Mouse (Mus musculus) forelimb bud, embryonic 11.5 days (tissue): ENCODE data around the gene Mfsd4b4.
"Not testable (repeated sequence)": the region's sequence is repeated elsewhere in the genome, so short reads cannot be mapped to it uniquely, and the experiment has no call there.

ENCODE experiments used
- DNase-seq: peaks from one replicate; pipeline ENCODE4 v3.0.0-alpha.2; 2012; ENCODE audit warnings: low read depth, low spot score

The Mfsd4b4 gene

DNA sequence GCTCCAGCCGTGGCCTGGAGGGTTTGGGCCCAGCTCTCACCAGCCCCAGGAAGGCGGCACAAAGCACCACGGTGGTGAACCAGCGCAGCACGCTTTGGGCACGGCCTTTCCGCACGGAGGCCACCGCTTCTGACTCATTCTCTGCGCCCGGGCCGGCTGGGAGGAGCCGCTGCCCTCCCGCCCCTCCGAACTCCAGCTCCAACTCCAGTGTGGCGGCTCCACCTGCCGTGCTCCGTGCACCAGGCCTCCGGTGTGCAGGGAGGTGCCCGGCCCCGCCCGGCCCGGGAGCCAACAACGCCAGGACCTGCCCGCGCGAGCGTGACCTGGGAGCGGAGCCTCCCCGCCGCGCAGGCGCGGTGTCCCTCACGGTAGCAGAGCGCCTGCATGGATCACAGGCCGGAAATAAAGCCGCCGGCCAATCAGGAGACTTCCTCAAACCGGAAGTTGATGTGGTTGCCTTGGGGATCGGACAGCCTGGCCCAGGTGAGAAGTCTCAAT, at the start of gene Mfsd4b4:
Mfsd4b4 (minus strand) TSS at position 365 of the 498 bp plus-strand sequence.
- peak; percentile 90 for DNase-seq

DNA sequence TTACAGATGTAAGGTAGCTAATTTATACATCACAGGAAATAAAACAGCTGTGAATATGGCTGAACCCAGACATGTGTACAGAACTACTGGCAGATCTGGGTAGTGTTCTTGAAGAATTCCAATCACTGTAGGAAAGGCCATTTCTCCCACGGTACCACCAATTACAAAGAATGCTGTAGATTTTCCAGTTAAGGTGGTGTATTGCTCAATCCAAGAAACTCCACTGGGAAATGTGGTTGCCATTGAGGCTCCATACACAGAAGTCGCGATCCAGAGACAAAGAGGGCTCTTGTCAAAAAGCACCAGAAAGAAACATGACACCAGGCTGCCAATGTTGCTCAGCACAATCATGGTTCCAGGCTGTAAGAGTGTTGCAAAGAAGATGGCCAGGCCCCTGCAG, 48.2 kb upstream of the Mfsd4b4 start:
- not testable (repeated sequence) for DNase-seq

DNA sequence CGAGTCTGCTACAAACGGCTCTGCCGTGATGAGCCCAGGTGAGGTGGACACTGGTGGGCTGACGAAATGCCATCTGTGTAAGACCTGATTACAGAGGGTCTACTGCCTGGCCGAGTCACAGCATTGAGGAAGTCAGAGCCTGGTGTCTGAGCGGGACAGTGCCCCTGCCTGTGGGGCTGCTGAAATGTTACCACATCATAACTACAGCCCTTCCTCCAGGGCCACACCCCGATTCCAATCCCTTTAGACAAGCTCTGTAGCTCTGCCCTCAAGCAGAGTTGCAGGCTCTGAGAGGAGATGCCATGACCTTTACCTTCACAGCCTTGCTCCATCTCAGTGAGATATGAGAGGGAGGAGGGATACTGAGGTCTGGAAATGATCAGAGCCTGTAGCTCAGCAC, 37.5 kb upstream of the Mfsd4b4 start:
- DNase-seq = no peak

DNA sequence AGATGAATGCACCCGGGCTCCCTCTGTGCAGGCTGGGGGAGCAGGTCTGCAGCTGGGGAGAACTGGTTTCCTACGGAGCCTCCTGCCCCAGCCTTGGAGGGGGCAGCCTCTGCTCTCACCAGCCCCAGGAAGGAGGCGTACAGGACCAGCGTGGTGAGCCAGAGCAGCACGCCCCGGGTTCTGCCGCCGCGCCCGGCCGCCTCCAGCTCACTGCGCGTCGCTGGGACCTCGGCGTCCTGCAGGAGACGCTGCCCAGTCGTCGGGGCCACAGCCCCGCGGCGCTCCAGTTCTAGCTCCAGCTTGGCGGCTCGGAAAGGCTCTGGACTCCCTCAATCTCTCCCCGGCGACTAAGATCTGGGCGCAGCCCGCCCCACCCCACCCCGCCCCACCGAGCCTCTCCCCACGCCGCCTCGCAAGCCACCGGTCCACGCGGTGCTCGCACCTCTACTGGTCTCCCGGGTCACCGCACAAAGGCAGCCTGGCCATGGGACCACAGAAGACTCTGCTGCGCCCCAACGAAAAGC, 27.6 kb upstream of the Mfsd4b4 start, which contains the start of gene Mfsd4b2:
Mfsd4b2 (minus strand) TSS at position 308 of the 524 bp plus-strand sequence.
- no peak for DNase-seq

DNA sequence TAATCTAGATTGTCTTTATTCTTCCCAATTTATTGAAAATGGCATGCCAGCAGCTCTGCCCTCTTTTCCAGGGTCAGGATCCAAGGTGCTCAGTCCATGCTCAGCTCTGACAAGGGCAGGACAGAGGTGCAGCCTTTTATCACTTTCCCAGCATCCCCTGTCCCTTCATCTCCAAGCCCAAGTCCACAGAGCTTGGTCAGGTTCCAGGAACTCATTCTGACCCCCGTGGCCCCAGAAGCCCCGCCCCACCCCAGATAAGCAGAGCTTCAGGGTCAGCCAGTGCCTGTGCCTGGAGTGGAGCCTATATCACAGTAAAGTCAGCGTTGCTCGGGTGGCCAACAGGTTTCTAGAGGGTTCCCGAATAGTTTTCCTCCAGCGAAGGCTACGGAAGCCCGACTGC, 25.5 kb upstream of the Mfsd4b4 start:
- not testable (repeated sequence) for DNase-seq

DNA sequence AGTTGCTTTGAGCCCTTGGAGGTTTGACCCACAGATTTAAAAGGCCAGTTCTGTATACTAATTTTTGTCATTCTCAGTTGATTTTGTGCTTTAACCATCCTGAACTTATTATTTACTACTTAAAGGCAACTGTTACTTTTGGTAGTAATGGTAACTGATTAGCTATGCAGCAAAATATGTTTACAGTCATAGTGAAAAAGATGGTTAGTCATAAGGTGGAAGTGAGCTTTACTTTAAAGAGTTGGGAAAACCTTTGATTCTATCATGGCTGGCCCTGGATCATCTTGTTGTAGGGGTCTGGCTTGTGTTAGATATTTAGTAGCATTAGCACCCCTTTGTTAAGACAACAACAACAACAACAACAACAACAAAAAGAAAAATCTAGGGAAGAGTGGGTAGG, 13.6 kb upstream of the Mfsd4b4 start:
- DNase-seq = no peak

DNA sequence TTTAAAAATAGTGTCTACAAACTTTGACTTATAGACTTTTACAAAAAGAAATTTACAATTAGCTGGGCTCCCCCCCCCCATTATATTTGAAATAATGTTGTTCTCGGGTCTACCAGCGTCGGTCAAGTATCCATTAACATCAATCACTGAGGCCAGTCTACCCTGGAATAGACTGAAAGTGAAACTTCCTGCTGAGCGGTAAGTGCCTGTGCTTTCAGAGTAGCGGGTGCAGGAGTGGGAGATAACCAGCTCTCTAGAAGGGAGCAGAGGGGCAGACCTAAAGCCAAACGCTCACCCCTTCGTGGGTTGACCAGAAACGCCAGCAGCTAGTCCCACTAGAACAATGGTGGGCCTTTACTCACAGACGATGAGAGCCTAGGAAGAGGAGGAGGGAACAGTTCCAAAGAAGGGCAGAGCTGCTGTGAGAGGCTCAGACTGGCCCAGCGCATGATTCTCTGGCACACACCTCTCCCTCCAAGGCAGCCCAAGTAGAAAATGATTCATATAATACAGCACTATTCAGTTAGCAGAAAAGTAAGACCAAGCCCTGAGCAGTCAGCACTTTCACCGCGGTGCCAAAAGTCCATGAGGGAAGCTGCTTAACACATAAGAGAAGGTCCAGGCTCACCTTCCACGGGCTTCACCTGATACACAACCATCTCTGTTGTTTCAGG, 9.9 kb upstream of the Mfsd4b4 start:
- DNase-seq = no peak

DNA sequence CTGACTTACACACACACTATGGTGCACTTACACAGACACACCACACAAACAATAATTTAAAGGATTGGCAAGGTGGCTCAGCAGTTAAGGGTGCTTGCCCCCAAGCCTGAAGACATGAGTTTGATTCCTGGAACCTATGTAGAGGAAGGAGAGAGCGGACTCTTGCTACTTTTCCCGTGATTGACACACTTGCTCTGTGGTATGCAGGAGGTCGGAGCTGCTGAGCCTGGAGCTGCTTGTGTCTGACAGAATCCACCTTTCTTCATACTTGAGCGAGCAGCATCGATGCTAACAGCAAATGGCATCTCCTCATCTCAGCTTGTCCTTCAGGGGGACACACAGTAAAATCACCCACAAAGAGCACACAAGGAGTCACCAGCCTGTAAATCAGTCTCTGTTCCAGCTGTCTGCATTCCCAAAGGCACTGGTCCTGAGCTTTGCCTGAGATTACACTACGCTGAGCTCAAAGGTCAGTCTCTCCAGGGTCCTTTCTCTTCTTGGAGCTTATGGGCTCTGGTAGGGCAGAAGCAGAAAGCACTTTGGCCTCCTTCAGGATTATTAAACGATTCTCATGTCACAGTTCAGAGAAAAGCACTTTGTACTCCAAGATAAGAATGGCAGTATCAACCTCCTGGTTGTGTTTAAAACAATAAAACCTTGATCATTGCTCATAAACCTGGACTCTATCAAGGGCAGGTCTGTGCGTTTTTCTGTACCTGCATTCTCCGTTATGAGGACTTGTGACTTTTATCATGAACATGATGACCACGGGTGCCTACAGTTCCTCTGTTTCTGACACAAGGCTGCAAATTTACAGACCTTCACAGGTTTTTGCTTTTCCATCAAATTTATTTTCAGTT, 8.0 kb upstream of the Mfsd4b4 start:
- DNase-seq = no peak

DNA sequence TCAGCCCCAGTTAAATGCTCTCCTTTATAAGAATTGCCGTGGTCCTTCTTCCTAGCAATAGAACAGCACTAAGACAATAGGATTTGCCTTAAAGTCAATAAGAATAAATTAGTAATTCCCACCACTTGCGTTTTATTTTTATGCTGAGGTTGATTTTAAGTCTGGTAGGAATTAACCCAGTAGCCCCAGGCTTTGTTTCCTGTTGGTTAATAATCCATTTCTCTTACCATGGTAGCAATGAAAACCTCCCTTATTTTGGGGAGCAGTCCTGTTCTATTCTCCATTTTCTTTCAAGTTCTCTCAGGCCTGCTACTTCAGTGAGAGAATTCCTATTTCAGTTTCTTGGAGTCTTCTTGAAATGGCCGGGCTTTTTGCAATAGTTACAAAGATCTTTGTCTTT, 5.2 kb upstream of the Mfsd4b4 start:
- no peak for DNase-seq

DNA sequence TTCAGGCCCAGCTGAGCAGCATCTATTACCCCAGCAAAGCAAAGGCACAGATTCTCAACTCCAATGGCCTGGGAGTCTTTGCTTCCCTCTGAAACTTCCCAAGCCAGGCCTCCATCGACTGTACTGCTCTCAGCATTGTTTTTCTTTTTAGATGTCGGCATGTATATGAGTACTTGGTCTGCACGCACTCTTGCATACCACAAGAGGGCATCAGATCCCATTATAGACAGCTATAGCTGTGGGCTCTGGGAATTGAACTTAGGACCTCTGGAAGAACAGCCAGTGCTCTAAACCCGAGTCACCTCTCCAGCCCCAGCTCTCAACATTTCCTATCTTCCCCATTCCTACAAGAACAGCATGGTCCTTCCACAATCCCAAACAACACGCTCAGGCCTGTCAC, 2.5 kb downstream of the Mfsd4b4 start:
- DNase-seq = no peak

DNA sequence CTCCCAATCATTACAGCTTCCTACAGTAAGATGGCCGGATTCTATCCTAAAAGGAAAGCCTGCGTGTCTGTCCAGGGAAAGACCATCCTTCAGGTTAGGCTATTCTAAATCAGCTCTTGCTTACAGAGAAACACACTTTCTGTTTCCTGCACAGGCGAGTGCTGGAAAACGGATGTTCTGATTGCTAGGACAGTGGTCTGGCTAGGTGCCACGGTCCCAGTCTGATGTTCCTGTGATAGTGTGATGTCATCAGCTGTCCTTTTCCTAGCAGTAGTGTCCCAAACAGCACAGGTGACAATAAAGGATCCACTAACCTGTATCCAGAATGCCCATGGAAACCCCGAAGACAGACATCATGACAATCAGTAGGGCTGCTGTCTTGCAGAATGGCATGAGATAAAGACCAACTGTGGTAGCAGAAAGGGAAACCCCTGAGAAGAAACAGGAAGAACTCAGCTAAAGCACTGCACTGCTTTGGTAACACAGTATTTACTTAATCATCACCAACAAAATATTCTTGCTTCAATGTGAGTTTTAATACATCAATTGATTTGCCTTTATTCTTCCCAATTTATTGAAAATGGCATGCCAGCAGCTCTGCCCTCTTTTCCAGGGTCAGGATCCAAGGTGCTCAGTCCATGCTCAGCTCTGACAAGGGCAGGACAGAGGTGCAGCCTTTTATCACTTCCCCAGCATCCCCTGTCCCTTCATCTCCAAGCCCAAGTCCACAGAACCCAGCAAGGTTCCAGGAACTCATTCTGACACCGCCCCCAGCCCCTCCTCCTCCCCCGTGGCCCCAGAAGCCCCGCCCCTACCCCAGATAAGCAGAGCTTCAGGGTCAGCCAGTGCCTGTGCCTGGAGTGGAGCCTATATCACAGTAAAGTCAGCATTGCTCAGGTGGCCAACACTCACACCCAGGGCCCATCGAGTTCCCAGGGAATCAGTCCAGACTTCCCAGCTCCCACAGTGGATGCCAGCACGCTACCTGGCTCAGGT, 5.0 kb downstream of the Mfsd4b4 start:
- no peak for DNase-seq

DNA sequence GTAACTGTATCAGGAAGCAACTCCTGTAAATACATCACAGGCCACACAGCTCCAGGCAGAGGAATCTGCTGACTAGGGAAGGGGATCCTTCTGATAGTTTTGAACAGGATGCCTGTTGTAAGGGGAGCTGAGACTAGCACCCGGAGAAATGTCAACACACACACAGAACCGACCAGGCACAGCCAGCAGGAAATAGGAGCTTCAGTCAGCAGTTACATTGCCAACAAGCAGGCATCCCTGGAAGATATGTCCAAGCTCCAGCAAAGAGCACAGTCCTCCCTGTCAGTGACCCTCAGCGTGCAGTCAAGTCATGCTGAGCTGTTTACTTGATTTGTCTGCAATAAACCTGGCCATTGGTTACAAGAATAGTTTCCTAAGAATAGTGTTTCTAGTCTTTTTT, 10.4 kb downstream of the Mfsd4b4 start:
- DNase-seq = no peak

DNA sequence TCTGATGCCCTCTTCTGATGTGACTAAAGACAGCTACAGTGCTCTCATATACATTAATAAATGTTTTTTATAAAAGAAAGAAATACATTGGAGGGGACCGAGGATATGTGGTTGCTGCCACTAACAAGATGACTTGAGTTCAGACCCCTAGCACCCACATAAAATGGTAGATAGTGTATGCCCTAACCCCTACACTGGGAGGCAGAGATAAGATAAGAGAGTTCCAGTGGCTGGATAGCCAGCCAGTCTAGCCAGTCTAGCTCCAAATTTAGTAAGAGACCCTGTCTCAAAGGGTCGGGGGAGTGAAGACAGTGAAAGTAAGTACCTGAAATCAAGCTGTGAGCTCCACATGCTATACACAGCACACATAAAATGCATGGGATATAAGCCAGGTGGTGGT, 33.5 kb downstream of the Mfsd4b4 start:
- no peak for DNase-seq

DNA sequence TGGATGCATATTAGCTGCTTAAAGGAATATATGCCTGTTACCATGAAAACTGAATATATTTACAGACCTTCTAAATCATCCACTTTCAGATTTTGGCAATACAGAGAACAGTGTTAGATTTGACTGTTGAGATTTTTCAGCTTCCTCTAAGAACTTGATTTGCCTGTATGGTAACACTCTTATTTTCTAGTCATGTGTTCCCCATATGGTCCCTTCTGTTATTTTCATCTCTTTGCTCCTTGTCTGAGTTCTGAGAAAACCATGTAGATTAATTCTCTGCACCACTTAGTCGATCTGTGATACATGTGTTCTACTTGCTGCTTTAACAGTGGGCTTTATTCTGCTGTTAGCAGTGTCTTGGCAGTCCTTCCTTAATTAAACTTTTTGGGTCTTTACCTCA, 56.4 kb downstream of the Mfsd4b4 start:
- DNase-seq = no peak
